Mouse (Mus musculus) kidney, embryonic 15.5 days (tissue): ENCODE results near the gene Tns4. TPM values are rescaled to one million over a fixed set of nuclear protein-coding genes. Genes with fewer than 3 reads are reported as not detected.
A peak's percentile ranks its signal among the peaks of the same experiment; 100 is the strongest.

ENCODE experiments used
- ATAC-seq: fragments of 200-750 bp; cut with Nextera tagmentation; replicated peaks from 2 replicates; pipeline ENCODE4 v1.8.0; 2017; ENCODE audit warnings: moderate TSS enrichment; ENCODE audit not compliant: low FRiP score
- H3K27ac ChIP-seq: fragments of 300-500 bp; sonication (generic); 2 replicates; pipeline ENCODE4 v1.5.1; 2015; ENCODE audit warnings: mild to moderate bottlenecking, inconsistent platforms
- H3K27me3 ChIP-seq: fragments of 300-500 bp; sonication (generic); 2 replicates; pipeline ENCODE4 v1.6.1; 2015; ENCODE audit warnings: inconsistent platforms
- H3K36me3 ChIP-seq: fragments of 300-500 bp; sonication (generic); 2 replicates; pipeline ENCODE4 v1.6.1; 2015; ENCODE audit warnings: inconsistent platforms
- H3K4me1 ChIP-seq: fragments of 300-500 bp; sonication (generic); 2 replicates; pipeline ENCODE4 v1.6.1; 2015; ENCODE audit warnings: inconsistent platforms
- H3K4me2 ChIP-seq: fragments of 300-500 bp; sonication (generic); 2 replicates; pipeline ENCODE4 v1.6.1; 2015; ENCODE audit warnings: moderate library complexity, mild to moderate bottlenecking, inconsistent platforms
- H3K4me3 ChIP-seq: fragments of 300-500 bp; sonication (generic); replicated peaks from 2 replicates; pipeline ENCODE4 v1.5.1; 2015; ENCODE audit warnings: mild to moderate bottlenecking, inconsistent platforms
- H3K9ac ChIP-seq: fragments of 300-500 bp; sonication (generic); 2 replicates; pipeline ENCODE4 v1.6.1; 2015; ENCODE audit warnings: mild to moderate bottlenecking, inconsistent platforms
- H3K9me3 ChIP-seq: fragments of 300-500 bp; sonication (generic); replicated peaks from 2 replicates; pipeline ENCODE4 v1.6.1; 2016; ENCODE audit warnings: inconsistent platforms
- WGBS: fragments of 180-500 bp; shearing (Covaris S2); methylation state at CpG from one replicate; pipeline ENCODE4 v1.1.7; 2015; ENCODE audit warnings: mixed read lengths; 5-methylcytosine and 5-hydroxymethylcytosine counted together
- polyA plus RNA-seq: library from polyadenylated mRNA; unstranded; fragments of >200 nt; fragmentation: Nextera tagmentation; extraction: Ambion mirVana; gene quantifications from 2 replicates; pipeline ENCODE4 v1.2.1, GENCODE M21; 2015

Tns4 gene
- polyA plus RNA-seq, 1 experiment from 2014 or later = 0.29 TPM

DNA sequence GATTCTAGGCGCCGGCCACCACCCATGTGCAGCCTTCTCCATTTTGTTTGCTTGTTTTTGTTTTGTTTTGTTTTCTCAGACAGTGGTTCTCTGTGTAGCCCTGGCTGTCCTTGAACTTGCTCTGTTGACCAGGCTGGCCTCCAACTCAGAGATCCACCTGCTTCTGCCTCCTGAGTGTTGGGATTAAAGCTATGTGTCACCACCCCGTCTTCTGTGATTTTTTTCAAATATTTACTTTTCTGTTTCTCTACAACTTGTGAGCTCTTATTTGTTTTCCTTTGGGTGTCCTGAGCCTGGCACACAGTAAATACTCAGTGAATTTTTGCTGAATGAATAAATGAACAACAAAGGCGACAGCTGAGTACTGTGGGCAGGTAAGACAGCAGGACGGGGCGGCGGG lies 26.4 kb downstream of the Tns4 start:
- 86% methylated on average over 7 of the region's 7 CpGs for WGBS
- H3K36me3 ChIP-seq = no peaks in the 10 kb centered on the region

DNA sequence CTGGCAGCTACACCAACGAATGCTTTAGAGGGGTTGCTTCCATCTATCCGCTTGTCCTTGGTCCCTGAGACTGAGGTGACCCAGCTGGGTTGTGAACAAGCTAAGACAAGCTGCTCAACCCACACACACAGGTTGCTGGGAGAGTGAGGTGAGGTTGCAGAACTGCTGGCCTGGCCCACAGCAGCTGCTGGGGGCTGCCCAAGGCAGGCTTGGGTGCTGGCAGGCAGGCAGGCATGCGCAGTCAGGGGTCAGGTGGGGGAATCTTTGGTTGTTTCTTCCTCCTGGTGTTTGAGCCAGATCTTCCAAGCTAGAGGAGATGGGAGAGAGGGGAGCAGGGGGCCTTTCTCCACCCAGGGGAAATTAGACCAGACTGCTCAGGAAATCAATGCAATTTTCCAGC lies 28.7 kb downstream of the Tns4 start:
- peaks cover 28% of the 10 kb centered on the region for H3K4me1 ChIP-seq
- H3K36me3 ChIP-seq = 0 out of 2 replicates have a peak, but pooled peaks cover 2% of the 10 kb centered on the region
- H3K27me3 ChIP-seq = no peaks in the 10 kb centered on the region
- H3K9ac ChIP-seq = no peak overlapping the region
- no peaks in the 10 kb centered on the region for H3K9me3 ChIP-seq
- no peak for ATAC-seq
- WGBS = 79% methylated on average over 3 of the region's 3 CpGs
- H3K4me3 ChIP-seq = no peak overlapping the region
- no peak overlapping the region for H3K4me2 ChIP-seq
- no peak overlapping the region for H3K27ac ChIP-seq

More for the DNA sequence above, 26.4 kb downstream of the Tns4 start:
- H3K4me3 ChIP-seq = no peak overlapping the region
- no peak for ATAC-seq
- H3K4me1 ChIP-seq = peaks cover 24% of the 10 kb centered on the region
- H3K27ac ChIP-seq = no peak overlapping the region
- H3K9me3 ChIP-seq = no peaks in the 10 kb centered on the region
- no peak overlapping the region for H3K4me2 ChIP-seq
- no peaks in the 10 kb centered on the region for H3K27me3 ChIP-seq
- H3K9ac ChIP-seq = no peak overlapping the region

DNA sequence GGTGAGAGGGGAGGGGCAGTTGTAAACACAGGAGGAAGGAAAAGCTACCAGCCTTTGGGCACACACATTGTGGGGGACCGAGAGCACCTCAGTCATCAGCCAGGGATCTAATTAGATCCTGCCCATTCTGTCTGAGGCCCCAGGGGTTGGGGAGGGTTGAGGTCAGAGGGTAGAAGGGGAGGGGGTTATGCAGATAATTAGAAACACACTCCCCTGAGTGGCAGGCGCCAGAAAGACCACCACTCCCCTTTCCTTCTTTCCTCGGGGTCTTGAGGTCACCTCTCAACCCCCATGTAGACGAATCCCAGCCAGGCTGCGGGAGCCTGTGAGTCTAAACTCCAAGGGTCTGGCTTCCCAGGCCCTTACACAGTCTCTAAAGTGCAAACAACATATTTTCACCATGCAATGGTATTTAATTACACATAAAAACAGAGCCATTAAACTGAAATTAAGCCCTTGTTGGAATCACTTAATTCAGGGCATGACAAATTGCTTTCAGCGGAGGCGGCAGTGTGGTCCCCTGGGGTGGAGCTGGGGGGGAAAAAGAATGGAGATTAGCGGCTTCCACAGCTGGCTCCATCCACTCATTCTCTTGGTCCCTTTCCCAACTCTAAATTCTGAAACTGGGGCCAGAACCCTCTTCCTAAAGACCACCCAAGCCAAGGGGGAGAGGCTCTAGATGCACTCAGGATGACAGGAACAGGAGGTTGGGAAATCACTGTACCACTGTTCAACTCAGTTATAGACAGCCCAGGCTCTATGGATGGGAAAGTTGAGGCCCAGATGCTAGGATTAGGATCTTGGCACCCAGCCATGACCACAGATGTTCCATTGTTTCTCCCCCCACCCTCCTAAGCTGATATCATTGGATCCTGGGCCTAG lies 33.3 kb downstream of the Tns4 start:
- Histone ChIP-seq H3K4me2 (peak overlapping the region; percentile 1; the same call in 1 of the 2 replicates), H3K4me3 (no peak overlapping the region), H3K36me3 (peaks cover 29% of the 10 kb centered on the region), H3K9me3 (no peaks in the 10 kb centered on the region), H3K27ac (peak overlapping the region; percentile 76), H3K27me3 (no peaks in the 10 kb centered on the region), H3K4me1 (peaks cover 33% of the 10 kb centered on the region), H3K9ac (no peak overlapping the region)
- WGBS = 12% methylated on average over 8 of the region's 8 CpGs
- peak; percentile 59 for ATAC-seq

DNA sequence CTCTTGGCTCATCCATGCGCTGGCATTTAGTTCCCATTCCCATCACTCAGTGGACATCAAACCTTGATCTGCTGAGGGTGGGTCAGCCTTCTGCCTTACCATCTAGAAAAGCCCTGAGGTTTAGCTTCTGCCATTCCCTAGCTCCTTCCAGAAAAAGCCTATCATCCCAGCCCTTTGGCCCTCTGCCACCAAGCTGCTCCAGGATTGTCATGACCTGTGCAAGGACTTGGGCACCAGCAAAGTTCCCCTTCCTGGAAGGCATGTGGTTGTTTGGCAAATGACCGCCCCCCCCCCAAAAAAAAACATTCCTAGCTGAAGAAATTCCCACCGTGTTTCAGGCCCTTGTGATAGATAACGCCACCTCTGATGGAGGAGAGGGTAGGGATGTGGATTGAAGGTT lies 34.0 kb downstream of the Tns4 start:
- Histone ChIP-seq H3K27me3 (no peaks in the 10 kb centered on the region), H3K4me2 (no peak overlapping the region), H3K27ac (peak overlapping the region; percentile 76), H3K4me3 (no peak overlapping the region), H3K4me1 (peaks cover 26% of the 10 kb centered on the region), H3K9me3 (no peaks in the 10 kb centered on the region), H3K36me3 (peaks cover 36% of the 10 kb centered on the region), H3K9ac (no peak overlapping the region)
- ATAC-seq = no peak
- WGBS = 40% methylated on average over 4 of the region's 4 CpGs

DNA sequence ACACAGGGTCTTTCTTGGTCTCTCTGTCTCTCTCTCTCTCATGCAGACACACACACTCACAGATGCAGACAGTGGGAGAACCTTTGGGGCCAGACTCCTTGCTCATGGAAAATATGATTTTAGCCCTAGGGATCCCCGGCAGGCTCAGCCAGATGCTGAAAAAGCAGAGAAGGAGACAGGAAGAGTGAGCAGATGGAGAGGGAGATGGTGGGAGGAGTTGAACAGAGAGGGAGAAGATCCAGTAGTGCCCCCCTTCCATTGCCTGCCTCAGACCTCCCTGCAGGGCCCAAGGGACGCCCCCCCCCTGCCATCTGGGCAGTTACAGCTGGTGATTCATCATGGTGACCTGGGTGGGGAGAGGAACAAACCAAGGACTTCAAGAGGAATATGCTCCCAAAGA lies 41.5 kb downstream of the Tns4 start:
- no peak overlapping the region for H3K4me3 ChIP-seq
- no peak for ATAC-seq
- peaks cover 74% of the 10 kb centered on the region for H3K36me3 ChIP-seq
- H3K4me1 ChIP-seq = peaks cover 53% of the 10 kb centered on the region
- no peaks in the 10 kb centered on the region for H3K9me3 ChIP-seq
- WGBS = 70% methylated on average over 2 of the region's 2 CpGs
- no peaks in the 10 kb centered on the region for H3K27me3 ChIP-seq
- H3K27ac ChIP-seq = peak overlapping the region; percentile 59
- H3K4me2 ChIP-seq = no peak overlapping the region
- H3K9ac ChIP-seq = no peak overlapping the region

DNA sequence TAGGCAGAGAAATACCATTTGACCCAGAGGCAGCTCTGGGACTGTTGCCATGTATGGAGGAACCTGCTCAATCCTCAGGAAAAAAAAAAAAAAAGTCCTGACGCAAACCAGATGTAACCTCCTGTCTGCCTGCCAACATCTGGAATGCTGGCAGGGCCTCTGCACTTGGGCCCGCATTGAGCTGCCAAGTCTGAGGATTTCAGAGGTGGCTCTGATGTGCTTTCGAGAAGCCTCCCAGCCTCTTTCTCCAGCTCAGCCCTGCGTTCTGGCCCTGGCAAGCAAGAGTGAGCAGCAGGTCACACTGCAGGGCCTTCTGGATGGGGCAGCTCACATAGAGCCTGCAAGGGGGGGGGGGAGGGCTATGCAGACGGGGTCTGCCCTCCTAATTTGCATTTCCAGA lies 42.0 kb downstream of the Tns4 start:
- H3K9ac ChIP-seq = no peak overlapping the region
- peaks cover 69% of the 10 kb centered on the region for H3K36me3 ChIP-seq
- H3K4me2 ChIP-seq = no peak overlapping the region
- peak overlapping the region; percentile 59 for H3K27ac ChIP-seq
- no peak for ATAC-seq
- WGBS = 28% methylated on average over 5 of the region's 5 CpGs
- no peaks in the 10 kb centered on the region for H3K27me3 ChIP-seq
- no peaks in the 10 kb centered on the region for H3K9me3 ChIP-seq
- peaks cover 58% of the 10 kb centered on the region for H3K4me1 ChIP-seq
- H3K4me3 ChIP-seq = no peak overlapping the region

DNA sequence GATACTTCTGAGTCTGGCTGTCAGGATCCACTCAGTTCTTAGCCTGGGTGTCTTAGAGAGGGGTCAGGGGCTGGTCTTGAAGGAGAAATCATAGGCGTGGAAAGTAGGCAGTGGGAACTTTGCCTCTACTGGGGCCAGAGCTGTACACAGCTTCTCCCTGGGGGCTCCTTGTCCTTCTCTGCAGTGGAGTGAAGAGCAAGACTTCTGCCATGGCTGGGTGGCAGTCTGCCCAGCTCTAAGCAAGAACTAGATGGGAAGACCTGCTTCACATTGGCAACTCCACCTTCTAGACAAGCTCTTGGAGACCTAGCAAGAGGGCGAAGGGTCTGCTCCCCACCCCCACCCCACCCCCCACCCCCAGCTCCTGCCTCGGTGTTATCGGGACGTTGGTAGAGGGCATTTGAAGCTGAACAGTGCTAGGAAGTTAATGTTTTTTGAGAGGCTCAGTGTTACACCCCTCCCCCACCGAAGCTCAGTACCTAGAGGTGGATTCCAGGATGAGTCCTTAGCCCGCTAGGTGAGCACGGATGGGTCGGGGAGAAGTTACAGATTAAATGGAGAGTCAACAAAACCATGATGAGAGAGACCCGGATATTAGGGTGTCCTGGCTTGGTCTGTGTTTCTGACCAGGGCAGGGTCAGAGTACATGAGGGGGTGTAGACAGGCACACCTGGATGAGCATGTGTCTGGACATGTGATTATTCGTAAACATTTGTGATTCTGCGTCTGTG lies 43.8 kb downstream of the Tns4 start:
- Histone ChIP-seq H3K9me3 (no peaks in the 10 kb centered on the region), H3K36me3 (peaks cover 51% of the 10 kb centered on the region), H3K27ac (peak overlapping the region; percentile 59), H3K4me2 (peak overlapping the region; percentile 44), H3K4me1 (peaks cover 69% of the 10 kb centered on the region), H3K9ac (no peak overlapping the region), H3K4me3 (no peak overlapping the region), H3K27me3 (no peaks in the 10 kb centered on the region)
- ATAC-seq = no peak
- 61% methylated on average over 12 of the region's 12 CpGs for WGBS

DNA sequence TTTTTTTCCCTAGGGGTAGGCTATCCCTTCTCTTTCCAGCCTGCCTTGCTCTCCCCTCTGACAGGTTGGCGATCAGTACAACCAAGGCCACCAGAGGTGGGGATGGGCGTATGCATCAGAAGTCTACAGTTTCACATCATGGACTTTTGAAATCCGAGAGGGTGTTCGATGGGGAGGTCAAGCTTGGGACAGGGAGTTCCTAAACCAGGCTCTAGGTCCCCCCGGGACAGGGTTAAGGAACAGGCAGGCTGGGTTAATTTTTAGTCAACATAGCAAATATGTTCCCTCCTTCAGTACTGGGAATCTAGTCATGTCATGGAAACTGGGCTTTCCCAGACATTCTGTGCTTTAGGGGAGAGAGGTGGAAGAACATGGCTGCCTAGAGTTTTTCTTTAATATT lies 44.8 kb downstream of the Tns4 start:
- 27% methylated on average over 5 of the region's 5 CpGs for WGBS
- peak overlapping the region; percentile 44 for H3K4me2 ChIP-seq
- peaks cover 40% of the 10 kb centered on the region for H3K36me3 ChIP-seq
- peaks cover 73% of the 10 kb centered on the region for H3K4me1 ChIP-seq
- H3K9ac ChIP-seq = no peak overlapping the region
- H3K27me3 ChIP-seq = no peaks in the 10 kb centered on the region
- H3K4me3 ChIP-seq = peak overlapping the region; percentile 20
- H3K9me3 ChIP-seq = no peaks in the 10 kb centered on the region
- no peak for ATAC-seq
- H3K27ac ChIP-seq = peak overlapping the region; percentile 59

DNA sequence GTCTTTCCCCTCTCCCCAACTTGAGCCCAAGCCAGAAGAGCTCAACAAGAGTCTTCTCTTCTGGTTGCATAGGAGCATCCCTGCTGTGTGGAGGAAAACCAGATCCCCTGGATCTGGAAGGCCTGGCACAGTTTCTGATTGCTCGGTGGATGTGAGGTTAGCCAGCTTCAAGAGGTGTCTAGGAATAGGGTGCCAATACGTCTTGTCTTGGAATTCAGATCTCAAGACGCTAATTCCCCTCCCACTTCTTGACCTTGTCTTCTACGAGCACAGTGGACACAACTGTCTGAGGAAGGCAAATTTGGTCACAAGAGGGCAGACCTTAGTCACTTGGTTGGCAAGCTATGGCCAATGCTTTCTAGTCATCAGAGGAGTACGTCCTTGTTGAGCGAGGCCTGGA lies 45.5 kb downstream of the Tns4 start:
- 52% methylated on average over 6 of the region's 6 CpGs for WGBS
- H3K27me3 ChIP-seq = no peaks in the 10 kb centered on the region
- H3K9me3 ChIP-seq = no peaks in the 10 kb centered on the region
- no peak for ATAC-seq
- peak overlapping the region; percentile 44 for H3K4me2 ChIP-seq
- H3K27ac ChIP-seq = peak overlapping the region; percentile 59
- H3K9ac ChIP-seq = no peak overlapping the region
- H3K4me3 ChIP-seq = peak overlapping the region; percentile 20
- H3K36me3 ChIP-seq = peaks cover 34% of the 10 kb centered on the region
- peaks cover 73% of the 10 kb centered on the region for H3K4me1 ChIP-seq

DNA sequence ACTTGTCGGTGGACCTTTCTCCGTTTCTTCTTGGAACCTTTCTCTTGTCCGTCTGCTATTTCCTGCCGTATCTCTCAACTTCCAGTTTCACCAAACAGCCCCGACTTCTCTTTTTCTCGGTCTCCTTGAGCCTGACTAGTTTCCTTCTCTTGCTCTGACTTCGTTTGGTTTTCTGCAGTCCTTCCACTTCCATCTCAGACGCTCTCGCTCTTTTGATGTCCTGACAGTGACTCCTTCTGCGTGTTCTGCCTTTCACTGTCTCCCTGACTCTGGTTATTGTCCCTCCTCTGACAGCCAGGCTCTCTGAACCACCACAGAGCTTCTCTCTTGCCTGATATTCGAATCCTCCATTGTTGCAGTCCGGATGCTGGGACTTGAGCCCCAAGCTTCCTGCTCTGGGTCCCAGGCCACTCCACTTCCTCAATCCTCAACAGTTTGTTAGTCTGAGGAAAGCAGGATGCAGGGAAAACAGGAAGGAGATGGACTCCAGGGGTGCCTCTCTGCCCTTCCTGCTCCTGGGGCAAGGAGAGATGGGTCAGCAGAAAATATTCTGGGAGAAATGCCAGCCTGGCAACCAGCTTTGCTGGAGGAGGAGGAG lies 46.2 kb downstream of the Tns4 start:
- Histone ChIP-seq H3K4me2 (peak overlapping the region; percentile 88), H3K9me3 (no peaks in the 10 kb centered on the region), H3K4me1 (peaks cover 70% of the 10 kb centered on the region), H3K27ac (peak overlapping the region; percentile 96), H3K36me3 (peaks cover 27% of the 10 kb centered on the region), H3K9ac (peak overlapping the region; percentile 89), H3K4me3 (peak overlapping the region; percentile 71), H3K27me3 (no peaks in the 10 kb centered on the region)
- 30% methylated on average over 12 of the region's 12 CpGs for WGBS
- ATAC-seq = no peak

DNA sequence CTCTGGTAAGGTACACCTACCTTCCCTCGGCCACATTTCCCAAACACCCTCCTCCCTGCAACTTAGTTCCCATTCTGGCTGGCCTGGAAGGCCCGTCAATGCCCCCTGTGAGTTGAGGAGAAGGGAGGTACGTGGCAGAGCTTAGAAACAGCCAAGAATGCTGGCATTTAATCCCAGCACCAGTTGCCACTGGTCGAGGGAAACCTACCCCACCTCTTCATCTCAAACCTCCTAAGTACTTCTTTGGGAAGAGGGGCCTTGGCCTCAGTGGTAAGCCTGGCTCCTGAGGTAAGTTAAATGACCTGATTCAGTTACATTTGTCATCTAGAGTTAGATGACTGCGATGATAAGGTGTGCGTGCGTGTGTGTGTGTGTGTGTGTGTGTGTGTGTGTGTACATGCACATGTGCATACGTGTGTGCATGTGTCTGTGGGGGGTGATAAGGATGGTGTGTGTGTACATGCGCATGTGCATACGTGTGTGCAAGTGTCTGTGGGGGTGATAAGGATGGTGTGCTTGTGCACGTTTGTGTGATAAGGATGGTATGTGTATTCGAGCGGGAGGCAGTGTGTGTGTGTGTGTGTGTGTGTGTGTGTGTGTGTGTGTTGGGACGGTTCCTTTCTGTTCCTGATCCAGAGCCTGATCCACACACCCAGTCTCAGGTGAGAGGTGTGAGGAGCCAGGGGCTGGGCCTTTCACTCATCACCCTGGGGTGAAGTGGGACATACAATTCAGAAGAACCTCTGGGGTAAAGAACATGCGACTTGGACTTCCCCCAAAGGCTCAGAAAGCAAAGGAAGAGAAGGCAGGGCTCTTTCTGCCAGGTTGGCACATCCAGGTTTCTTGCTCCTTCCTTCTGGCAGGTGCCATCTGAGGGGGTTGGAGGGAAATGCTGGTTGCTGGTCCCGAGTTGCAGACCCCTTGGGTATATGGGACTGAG lies 47.0 kb downstream of the Tns4 start:
- H3K9me3 ChIP-seq = no peaks in the 10 kb centered on the region
- H3K36me3 ChIP-seq = peaks cover 18% of the 10 kb centered on the region; the same call in 1 of the 2 replicates
- H3K4me3 ChIP-seq = peak overlapping the region; percentile 71
- ATAC-seq = no peak
- peak overlapping the region; percentile 96 for H3K27ac ChIP-seq
- 36% methylated on average over 16 of the region's 16 CpGs for WGBS
- H3K27me3 ChIP-seq = no peaks in the 10 kb centered on the region
- H3K9ac ChIP-seq = peak overlapping the region; percentile 89
- H3K4me2 ChIP-seq = peak overlapping the region; percentile 88
- peaks cover 62% of the 10 kb centered on the region for H3K4me1 ChIP-seq
